Mouse (Mus musculus) layer of hippocampus, adult 8-10 months (tissue): ENCODE data around the gene Tgtp2. TPM values are rescaled to one million over a fixed set of nuclear protein-coding genes. Genes with fewer than 3 reads are reported as not detected.
"Not testable (repeated sequence)": the region's sequence is repeated elsewhere in the genome, so short reads cannot be mapped to it uniquely, and the experiment has no call there.

Experiments
- DNase-seq, 2 experiments: peaks; one replicate each; pipeline ENCODE4 v3.0.0; 2022; ENCODE audit warnings: low spot score in 2 of 2
- total RNA-seq, 4 experiments: library from RNA; stranded (reverse); gene quantifications; 2 replicates each; pipeline ENCODE4 v1.2.4; 2022

Gene Tgtp2
- total RNA-seq, 4 experiments from 2014 or later = 0.16 to 0.71 TPM; not detected in 2

DNA sequence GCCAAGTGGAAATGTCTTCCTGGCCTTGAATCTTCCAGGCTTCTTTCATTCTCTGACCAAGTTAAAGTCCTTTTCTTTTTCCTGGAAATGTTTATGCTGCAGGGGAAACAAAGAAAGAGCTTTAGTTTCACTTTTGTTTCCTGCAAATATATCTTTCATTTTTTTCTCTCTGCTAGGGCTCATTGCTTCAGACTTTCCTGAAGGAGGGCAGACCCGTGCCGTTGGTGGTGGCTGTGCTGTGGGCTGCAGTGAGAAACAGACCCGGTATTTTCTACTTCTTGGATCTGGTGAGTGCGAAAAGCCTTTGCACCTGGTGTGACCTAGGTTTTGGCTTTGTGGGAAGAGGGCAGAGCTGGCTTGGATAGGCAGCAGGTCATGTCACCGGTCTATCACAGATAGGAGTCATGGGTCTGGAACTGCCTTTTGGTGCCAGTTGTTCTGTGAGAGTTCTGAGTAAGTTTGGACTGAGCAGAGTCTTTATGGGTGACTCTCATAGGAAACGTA, 22.9 kb upstream of the Tgtp2 start:
- DNase-seq = no peak

DNA sequence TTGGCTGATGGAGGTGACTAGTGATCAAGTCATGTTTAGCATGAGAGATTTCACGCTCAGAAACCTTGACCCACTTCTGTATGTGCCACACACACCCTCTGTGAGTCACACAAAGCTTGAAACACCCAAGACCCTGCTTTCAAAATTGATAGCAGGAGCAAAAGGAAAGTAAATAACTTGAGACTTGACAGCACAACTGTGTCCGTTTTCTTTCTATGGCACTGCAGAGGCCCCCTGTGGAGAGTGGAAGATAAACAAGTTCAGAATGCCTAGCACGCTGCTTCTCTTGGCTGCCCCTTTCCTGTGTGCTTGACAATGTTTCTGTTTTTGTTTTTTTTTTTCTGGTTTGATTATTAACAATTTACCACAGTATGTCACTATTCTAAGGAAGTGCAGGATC, 20.9 kb upstream of the Tgtp2 start:
- DNase-seq = no peak

DNA sequence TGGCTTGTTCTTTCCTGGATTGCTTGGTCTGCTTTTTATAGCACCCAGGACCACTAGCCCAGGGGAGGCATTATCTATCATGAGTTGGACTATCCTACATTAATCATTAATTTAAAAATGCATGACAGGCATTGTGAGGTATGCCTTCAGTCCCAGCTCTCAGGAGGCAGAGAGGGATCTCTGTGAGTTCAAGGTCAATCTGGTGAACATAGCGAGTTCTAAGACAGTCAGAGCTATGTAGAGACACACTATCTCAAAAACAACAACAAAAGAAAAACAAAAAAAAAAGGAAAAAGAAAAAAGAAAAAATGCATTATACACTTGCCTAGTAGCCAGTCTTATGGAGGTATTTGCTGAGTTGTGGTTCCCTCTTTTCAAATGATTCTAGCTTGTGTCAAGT, 20.4 kb upstream of the Tgtp2 start:
- no peak for DNase-seq

DNA sequence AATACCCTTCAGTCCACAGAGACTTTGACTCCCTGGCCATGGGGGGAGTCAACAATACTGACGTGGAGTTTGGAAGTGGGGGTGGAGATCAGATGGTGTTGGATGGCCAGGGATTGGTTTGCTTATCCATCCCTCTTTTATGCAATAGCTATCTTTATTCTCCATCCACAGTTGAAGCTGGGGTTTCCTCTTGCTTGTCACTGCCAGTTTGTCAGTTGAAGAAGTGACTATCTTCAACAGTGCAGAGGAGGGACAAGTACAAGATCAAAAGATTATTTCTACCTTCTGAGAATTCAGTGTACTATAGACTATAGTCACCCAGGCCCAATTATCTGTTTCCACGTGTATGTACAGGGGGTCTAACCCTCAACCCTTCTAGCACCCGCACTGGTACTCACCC, 19.8 kb upstream of the Tgtp2 start:
- no peak for DNase-seq

DNA sequence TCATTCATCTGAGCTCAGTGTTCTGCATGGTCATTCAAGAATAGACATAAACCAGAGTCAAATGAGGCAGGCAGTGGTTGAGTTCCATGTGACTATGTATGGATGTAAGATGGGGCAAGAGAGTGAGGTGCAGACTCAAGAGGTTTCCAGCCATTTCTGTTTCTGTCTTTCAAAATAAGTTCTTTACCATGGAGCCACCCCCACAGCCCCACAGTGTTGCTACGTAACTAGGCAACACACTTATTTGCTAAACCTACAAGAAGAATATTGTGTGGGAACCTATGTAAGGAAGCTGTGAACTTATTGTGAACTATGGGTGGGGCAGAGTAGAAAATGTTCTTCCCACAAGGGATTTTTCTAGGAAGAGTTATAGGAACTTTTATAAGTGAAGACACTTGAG, 19.1 kb upstream of the Tgtp2 start:
- no peak for DNase-seq

DNA sequence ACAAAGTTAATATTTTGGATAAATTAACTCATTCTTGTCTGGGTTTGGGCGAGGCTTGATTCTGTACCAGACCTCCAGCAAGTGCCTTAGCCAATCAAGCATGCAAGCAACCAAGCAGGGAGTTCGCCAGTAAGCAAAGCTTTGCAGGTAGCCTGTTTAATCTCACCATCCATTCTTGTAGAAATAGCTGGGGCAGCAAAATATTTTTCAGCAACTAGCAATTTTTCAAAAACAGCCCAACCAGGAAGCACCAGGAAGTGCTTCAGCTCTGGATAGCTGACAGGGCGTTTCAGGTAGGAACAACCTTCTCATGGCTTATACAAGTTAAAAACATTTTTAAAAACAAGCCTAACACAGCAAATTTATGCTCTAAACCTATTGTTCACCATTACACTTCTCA, 17.9 kb upstream of the Tgtp2 start:
- no peak for DNase-seq

DNA sequence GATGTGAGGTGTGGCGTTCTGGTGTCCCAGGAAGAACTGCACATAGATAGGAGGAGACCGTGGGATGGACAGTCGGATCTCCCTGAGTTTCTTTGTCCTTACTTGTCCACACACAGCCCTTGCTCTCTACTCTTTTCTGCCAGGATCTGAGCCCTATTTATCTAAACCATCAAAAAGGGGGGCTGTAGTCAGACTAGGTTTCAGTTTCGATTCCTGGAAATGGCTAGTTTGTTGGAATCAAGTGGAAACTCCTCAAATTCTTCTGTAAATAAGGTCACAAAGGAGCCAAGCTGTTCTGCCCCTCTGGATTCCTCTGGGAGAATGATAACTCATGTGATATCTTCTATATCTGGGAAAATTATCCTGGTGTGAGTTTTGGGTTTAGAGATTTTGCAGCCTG, 17.4 kb upstream of the Tgtp2 start:
- DNase-seq = no peak

DNA sequence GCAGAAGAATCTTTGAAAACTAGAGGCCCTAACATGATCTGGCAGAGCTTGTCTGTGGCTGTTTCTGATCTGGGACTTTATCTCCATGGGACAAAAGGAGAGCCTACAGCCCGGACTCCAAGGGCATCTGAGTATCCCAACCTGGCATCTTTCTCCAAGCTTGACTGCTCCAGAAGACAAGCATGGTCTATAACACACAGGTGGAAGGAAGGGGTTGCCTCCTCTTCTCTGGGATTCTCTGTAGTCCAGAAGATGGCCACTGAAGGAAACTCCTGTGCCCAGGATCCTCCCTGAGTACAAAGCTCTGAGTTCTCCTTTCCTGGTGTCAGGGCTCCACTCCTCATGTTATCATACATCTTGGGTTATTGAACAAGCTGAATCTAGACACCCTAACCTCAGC, 16.6 kb upstream of the Tgtp2 start:
- no peak for DNase-seq

DNA sequence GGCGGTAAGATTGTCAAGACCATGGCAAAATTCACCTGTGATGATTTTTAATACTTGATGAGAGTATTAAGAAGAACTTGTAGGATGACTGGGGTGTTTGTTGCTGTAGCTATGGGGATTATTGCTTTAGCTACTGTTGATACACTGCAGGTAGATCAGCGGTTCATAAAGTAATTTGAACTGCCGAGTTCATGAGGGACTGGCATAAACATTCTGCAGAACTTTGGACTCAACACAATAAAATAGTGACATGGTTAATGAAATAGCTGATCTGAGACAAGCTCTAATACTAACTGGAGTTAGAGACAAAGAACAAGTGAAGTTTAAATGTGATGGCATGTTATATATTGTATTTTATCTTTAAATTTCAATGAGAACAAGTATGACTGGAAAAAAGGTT, 14.7 kb upstream of the Tgtp2 start:
- no peak for DNase-seq

DNA sequence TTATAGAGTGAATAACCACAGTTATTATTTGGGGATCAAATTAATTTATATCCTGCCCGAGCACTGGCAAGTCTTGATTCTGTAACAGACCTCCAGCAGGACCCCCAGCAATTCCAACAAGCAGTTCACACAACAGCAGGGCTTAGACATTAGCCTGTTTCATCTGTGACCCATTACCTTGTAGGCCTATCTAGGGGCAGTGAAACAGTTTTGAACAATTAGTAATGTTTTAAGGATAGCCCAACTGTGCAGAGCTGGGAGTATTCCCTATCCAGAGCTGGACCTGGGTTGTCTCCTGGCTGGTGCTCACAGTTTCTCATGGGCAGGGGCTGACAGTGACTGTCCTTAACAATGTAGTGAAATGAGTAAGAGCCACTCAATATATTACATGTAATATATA, 13.0 kb upstream of the Tgtp2 start:
- no peak for DNase-seq

DNA sequence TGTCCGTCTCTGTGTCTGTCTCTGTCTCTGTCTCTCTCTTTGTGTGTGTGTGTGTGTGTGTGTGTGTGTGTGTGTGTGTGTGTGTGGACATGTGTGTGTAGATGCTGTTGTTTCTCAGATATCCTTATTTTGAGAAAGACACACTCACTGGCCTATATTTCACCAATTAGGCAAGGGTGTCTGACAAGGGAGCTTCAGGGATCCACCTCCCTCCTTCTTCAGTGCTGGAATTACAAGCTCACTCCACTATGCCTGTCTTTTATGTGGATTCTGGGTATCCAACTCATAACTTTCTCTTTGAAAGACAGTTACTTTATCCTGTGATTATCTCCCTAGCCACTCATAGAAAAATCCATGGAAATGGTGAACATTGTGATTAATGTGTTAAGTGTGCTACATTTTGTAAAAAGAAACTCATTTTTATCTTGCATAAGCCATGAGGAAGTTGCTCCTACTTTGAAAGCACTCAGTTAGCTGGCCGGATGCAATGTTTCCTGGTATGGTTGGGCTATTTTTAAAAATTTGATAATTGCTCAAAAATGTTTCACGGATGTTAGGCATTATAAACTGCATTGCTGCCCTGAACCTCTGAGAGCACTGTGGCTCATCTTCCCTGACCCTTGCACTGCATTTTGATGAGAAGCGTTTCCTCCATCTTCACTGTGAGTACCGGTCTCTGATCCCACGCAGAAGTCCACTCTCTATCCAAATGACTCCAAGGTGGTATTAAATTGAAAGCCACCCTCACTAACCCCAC, 12.2 kb upstream of the Tgtp2 start, which contains the start of gene Ifi47:
Gene Ifi47 (plus strand): TSS at position 587 of the 757 bp plus-strand sequence.
- not testable (repeated sequence) for DNase-seq

DNA sequence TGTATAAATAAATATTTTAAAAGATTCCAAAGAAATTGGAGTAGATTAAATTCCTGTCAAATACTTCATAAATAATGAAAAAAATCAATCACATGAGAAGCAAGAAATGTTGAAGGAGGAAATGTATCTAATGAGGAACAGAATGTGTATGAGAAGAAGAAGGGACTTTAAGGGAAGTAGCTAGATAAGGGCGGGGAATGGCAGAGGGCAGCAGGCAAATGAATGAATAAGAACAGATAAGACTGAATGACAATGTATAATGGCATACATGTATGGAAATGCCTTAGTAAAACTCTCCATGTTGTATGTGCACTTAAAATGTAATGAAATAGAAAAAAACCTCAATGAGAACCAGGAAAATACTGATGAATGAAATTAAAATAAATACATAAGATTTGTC, 4.4 kb upstream of the Tgtp2 start:
- no peak for DNase-seq

DNA sequence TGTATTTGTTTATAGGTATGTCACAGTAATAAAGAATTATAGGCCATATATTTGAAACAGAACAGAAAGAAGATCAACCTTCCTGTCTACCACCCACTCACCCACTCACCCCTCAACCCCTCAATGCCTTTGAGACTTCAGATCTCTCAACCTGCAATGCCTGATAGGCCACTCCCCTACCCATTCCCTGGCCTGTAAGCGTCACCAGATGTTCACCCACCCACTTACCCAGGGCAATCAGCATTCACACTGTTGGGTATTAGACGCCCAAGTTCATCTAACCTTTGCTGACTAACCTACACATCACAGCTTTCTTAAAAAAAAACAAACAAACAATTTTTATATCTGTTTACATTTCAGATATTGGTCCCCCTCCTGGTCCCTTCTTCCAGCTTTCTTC, 2.1 kb downstream of the Tgtp2 start:
- not testable (repeated sequence) for DNase-seq

DNA sequence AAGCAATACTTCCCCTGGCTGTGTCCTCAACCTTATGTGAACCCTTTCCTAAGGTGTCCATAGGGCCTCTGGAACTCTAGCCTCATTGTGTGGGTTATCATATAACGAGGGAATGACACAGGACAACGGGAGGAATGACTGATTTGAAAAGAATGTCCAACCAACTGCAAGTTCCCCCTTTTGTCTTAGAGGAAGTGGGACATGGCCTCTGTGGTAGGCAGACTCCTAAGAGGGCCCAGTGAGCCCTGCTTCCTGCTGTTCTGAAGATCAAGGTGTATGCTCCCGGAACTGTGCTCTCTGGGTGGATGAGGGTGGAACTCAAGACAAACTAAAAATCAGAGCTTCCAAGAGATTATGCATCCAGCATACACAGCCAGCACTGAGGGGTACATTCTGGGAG, 3.9 kb downstream of the Tgtp2 start:
- DNase-seq = not testable (repeated sequence)

DNA sequence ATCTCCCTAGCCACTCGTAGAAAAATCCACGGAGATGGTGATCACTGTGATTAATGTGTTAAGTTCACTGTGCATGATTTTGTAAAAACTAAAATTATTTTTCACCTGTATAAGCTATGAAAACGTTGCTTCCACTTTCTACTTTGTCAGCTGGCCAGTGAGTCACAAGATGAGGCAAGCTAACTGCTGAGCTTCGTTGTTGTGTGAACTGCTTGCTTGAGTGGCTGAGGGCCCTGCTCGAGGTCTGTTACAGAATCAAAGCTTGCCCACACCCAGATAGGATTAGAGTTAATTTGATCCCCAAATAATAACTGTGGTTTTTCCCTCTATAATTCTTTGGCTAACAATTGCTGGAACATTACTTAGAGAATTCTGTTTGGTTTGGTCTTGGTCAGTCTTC, 12.1 kb downstream of the Tgtp2 start:
- DNase-seq = not testable (repeated sequence)

DNA sequence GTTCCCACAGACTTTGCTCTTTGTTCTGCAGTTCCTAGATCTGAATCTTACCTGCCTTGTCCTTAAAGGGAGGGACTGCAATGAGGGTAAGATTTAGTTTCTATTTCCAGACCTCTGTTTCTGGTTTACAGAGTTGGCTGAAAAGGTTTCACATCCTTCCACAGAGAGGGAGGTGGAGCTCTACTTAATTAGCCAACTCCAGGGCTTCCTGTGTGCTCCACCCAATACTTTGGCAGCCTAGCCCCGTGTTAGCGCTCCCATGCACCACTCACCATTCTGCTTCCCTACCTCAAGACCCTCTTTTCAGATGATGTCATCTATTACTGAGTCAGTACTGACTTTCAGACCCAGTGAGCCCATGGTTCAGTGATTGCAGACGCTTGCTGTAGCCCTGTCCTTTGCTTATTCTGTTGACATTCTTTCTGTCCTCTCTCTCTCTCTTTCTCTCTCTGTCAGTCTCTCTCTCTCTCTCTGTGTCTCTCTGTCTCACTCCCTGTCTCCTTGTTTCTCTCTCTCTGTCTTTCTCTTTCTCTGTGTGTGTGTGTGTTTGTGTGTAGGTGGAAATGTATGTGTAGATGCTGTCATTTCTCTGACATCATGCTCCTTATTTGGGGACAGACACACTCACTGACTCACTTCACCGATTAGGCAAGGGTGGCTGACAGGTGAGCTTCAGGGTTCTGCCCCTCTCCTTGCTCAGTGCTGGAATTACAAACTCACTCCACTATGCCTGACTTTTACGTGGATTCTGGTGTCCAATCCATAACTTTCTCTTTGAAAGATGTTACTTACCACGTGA, 12.7 kb downstream of the Tgtp2 start, which contains the start of gene 9930111J21Rik2:
Gene 9930111J21Rik2 (minus strand): TSS at position 150 of the 799 bp plus-strand sequence.
- not testable (repeated sequence) for DNase-seq

DNA sequence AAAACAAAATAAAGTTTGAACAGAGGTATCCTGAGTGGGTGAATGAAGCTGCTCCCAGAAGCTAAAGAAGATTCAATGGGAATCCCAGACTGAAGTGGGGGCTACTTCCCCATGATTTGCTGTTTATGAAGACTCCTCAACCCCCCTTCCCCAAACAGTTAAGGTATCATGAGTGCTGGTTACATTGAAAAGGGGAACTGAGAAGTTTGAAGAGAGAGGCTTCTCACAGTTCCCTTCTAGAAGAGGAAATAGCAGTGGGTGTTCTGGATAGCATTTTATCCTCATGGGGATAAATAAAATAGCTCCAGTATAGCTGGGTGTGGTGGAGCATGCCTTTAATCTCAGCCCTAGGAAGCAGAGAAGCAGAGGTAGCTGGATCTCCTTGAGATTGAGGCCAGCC, 13.9 kb downstream of the Tgtp2 start:
- DNase-seq = not testable (repeated sequence)

DNA sequence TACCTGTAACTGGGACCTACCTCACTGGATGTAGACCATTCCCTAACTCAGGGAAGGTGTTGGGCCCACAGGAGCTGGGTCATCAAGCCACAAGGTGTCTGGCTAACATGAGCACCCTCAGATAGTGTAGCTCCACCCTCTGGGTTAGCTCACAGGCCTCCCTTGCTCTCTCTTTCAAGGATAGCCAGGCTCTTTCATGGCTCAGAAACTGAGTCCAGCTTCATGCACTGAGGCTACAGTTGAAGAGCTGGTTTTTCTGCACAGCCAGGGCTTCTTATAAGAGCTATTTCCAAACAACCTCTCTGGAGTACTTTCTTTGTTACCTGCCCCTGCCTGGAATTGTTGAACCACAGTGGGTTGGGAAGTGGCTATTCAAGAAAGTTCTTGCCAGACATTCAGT, 51.9 kb downstream of the Tgtp2 start:
- not testable (repeated sequence) for DNase-seq
